Comparison of ENCODE assay signal across 10 mouse cellular contexts in the genomic region with DNA sequence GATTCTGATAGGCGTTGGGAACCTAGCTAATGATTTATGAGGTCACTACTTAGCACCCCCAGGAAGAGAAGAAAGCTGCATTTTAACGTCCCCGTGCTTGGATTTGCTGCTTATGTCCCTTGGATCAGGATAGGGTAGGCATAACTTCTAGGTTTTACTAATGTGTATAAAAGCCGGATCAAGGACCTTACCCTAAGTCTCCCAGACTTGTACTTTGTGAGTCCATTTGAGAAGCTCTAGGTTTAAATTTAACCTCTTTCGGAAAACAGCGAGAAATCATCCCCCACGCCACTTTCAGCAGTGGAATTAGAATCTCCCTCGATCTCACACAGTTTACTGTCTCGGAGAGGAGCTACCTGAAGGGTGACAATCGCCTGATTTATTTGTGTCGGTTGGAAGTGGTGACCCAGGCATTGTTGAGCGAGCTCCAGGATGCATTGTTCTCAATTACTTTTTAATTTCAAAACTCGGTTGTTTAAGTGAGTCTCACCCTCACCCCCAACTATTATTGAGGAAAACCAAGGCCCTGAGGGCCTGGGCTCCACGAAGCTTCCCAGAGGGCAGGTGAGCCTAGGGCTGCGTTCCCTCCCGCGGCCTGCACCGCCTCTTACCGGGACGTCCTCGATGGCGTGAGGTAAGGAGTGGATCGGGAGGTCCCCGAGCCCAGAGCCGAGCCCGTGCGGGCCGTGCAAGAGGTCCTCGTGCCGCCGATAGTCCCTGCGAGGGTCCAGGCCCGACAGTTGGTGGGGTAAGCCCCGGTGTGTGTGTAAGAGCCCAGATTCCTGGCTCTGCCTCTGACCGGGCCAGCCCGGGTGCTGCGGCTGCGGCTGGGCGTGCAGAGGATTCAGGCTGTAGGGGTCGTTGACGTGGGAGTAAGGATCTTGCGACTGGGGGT. TPM values are rescaled to one million over a fixed set of nuclear protein-coding genes. Genes with fewer than 3 reads are reported as not detected.
DNase-seq lines count a peak whose midpoint lies in the region; ATAC-seq and TF ChIP-seq lines count a peak whose summit lies in the region.
"Had no signal": no experiment of that assay in that cellular context is flagged by ENCODE, and none has a peak within 500 bp of the region (broad histone marks: within the 10 kb centered on the region; RNA-seq: fewer than 3 reads in every experiment).

No protein-coding gene starts in this region.

- peaks cover 14% of the 10 kb centered on the region; the same call in 1 of the 2 replicates for H3K27me3 ChIP-seq in kidney, adult 2 months (replicated peaks; ENCODE audit: control insufficient read depth, insufficient read depth, low read length)
- H3K27me3 ChIP-seq in embryonic facial prominence, embryonic 11.5 days (ENCODE audit: control insufficient read depth, insufficient read depth, low read length): peaks cover 13% of the 10 kb centered on the region; the same call in 1 of the 2 replicates
- H3K27me3 ChIP-seq in neural tube, embryonic 12.5 days (replicated peaks): peaks cover 40% of the 10 kb centered on the region

- peak overlapping the region; percentile 12; the same call in 1 of the 2 replicates for H3K27ac ChIP-seq in kidney, adult 2 months (ENCODE audit: insufficient read depth, low read depth, low read length)
- peak overlapping the region; percentile 61; the same call in 1 of the 2 replicates for H3K27ac ChIP-seq in embryonic facial prominence, embryonic 11.5 days (replicated peaks; ENCODE audit: low read depth, low read length)
- H3K27ac ChIP-seq in neural tube, embryonic 12.5 days: peak overlapping the region; percentile 38
- H3K27ac ChIP-seq: lung, embryonic 15.5 days had no signal

- peak overlapping the region; percentile 86 for H3K9ac ChIP-seq in embryonic facial prominence, embryonic 11.5 days (replicated peaks; ENCODE audit: low read length)
- H3K9ac ChIP-seq in neural tube, embryonic 12.5 days: peak overlapping the region; percentile 90
- H3K9ac ChIP-seq: lung, embryonic 15.5 days had no signal

- peak overlapping the region; percentile 58 for H3K4me2 ChIP-seq in embryonic facial prominence, embryonic 11.5 days (ENCODE audit: low read depth, low read length)
- peak overlapping the region; percentile 63 for H3K4me2 ChIP-seq in neural tube, embryonic 12.5 days (replicated peaks)
- H3K4me2 ChIP-seq: lung, embryonic 15.5 days had no signal

- peak; percentile 33 for DNase-seq in kidney, adult 2 months
- DNase-seq in kidney, postnatal 25 days: no peak
- DNase-seq in embryonic facial prominence, embryonic 11.5 days (ENCODE audit: low spot score): no peak
- peak; percentile 34 for DNase-seq in induced T-regulatory cell, adult 2 months (ENCODE audit: low read depth)
- DNase-seq in adrenal gland, postnatal 25 days: no peak
- no peak for DNase-seq in left cerebral cortex, postnatal 4 days
- DNase-seq in gastrocnemius, adult 8-10 months (ENCODE audit: low spot score in 2 of 2): no peak
- DNase-seq: cerebellum, adult 11-12 months had no signal

- TF ChIP-seq POLR2A in kidney, adult 2 months (IDR thresholded peaks at IDR 0.05; ENCODE audit: low read depth, low read length): no peak

- 6% methylated on average over 42 of the region's 42 CpGs for WGBS in kidney, adult 2 months
- 1% methylated on average over 42 of the region's 42 CpGs for WGBS in embryonic facial prominence, embryonic 11.5 days
- under 1% methylated on average over 42 of the region's 42 CpGs for WGBS in neural tube, embryonic 12.5 days

- H3K4me1 ChIP-seq in kidney, adult 2 months (ENCODE audit: control insufficient read depth, insufficient read depth, low read length): no peaks in the 10 kb centered on the region
- H3K4me1 ChIP-seq in embryonic facial prominence, embryonic 11.5 days (ENCODE audit: control insufficient read depth, insufficient read depth, low read length): peaks cover 2% of the 10 kb centered on the region
- H3K4me1 ChIP-seq in neural tube, embryonic 12.5 days: peaks cover 7% of the 10 kb centered on the region; the same call in 1 of the 2 replicates

- ATAC-seq in embryonic facial prominence, embryonic 11.5 days (replicated peaks; ENCODE audit: insufficient number of reproducible peaks, low FRiP score, low TSS enrichment, low read depth): no peak
- no peak for ATAC-seq in neural tube, embryonic 12.5 days (ENCODE audit: low FRiP score, low read depth)

- intact Hi-C loops in left cerebral cortex, postnatal 4 days (cut with DNase I): loop anchor here (10.0 kb wide), 1 partner anchor 903 kb away; no protein-coding TSS in a partner anchor

- H3K9me3 ChIP-seq in embryonic facial prominence, embryonic 11.5 days (replicated peaks; ENCODE audit: control insufficient read depth, low read length): no peaks in the 10 kb centered on the region
- H3K9me3 ChIP-seq in neural tube, embryonic 12.5 days: no peaks in the 10 kb centered on the region
- H3K9me3 ChIP-seq: lung, embryonic 15.5 days had no signal

- no peaks in the 10 kb centered on the region for H3K36me3 ChIP-seq in kidney, adult 2 months (ENCODE audit: control insufficient read depth, insufficient read depth, low read length)
- no peaks in the 10 kb centered on the region for H3K36me3 ChIP-seq in embryonic facial prominence, embryonic 11.5 days (replicated peaks; ENCODE audit: control insufficient read depth, insufficient read depth, low read depth, low read length)
- no peaks in the 10 kb centered on the region for H3K36me3 ChIP-seq in neural tube, embryonic 12.5 days
- H3K36me3 ChIP-seq: lung, embryonic 15.5 days had no signal

- TF ChIP-seq CTCF in kidney, adult 2 months (conservative IDR thresholded peaks at IDR 0.05; ENCODE audit: insufficient read depth, insufficient read length, low read depth, low read length): no peak

- H3K4me3 ChIP-seq in kidney, adult 2 months (ENCODE audit: insufficient read depth, low read depth, low read length): peak overlapping the region; percentile 43
- peak overlapping the region; percentile 55 for H3K4me3 ChIP-seq in embryonic facial prominence, embryonic 11.5 days (ENCODE audit: low read depth, low read length)
- H3K4me3 ChIP-seq in neural tube, embryonic 12.5 days: peak overlapping the region; percentile 54
- H3K4me3 ChIP-seq: lung, embryonic 15.5 days had no signal

RNA-seq across cellular contexts. Expression of gene Tfap2a, which starts 10.2 kb away (rescaled TPM):
- 4.3 and 5.2 TPM in 2 replicates for polyA plus RNA-seq in kidney, adult 2 months (2012; rRNA removed)
- 7.7 and 8.4 TPM in 2 replicates for polyA plus RNA-seq in embryonic facial prominence, embryonic 11.5 days (2014; fragmentation: Nextera tagmentation; extraction: Ambion mirVana)
- 15.5 and 21.6 TPM in 2 replicates for polyA plus RNA-seq in neural tube, embryonic 12.5 days (2016; fragmentation: Nextera tagmentation; extraction: Ambion mirVana)
- 0.18 TPM in 1 of 2 replicates, not detected in the other for total RNA-seq in adrenal gland, postnatal 25 days (2021)
- under 1 TPM; 0.32 to 0.66 TPM for total RNA-seq in left cerebral cortex, postnatal 4 days (2021)
- under 1 TPM in 1 of 4 experiments, not detected in 3; 0.17 TPM for total RNA-seq in gastrocnemius, adult 8-10 months (2022)

Comparison
In these comparisons a context has a peak if more than half of its experiments do, and no peak if none do; other contexts are left out.
1. DNase-seq: peak in kidney, adult 2 months (single experiment) and induced T-regulatory cell, adult 2 months (single experiment); none in kidney, postnatal 25 days (0 of 2), embryonic facial prominence, embryonic 11.5 days (single experiment), adrenal gland, postnatal 25 days (single experiment), left cerebral cortex, postnatal 4 days (single experiment) and gastrocnemius, adult 8-10 months (0 of 2).
2. Peak in every context shown above with its lines, with median percentiles within 50 percentile points of each other: H3K27ac ChIP-seq and H3K4me3 ChIP-seq.